Mouse (Mus musculus): ENCODE results near the gene Ctcf. TPM values are rescaled to one million over a fixed set of nuclear protein-coding genes. Genes with fewer than 3 reads are reported as not detected.

Gene Ctcf
- polyA plus RNA-seq, 1 experiment from 2014 or later = 75.8 TPM

DNA sequence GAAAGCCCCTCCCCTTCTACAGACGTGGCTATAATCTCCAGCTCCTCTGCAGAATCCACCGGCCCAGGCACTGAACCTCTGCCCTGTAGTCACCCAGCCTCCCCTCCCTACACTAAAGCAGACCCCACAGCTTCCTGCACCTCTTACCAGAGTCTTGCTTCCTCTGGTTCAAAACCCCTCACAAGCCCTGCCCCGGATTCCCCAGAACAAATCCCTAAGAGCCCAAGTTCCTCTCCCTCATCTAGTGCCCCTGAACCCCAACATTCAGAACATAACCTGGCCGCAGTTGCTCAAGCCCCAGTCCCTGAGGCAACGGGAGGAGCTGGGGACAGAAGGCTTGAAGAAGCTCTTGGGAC, 18.1 kb upstream of the Ctcf start:
- Histone ChIP-seq H3K36me3 (peaks cover 79% of the 10 kb centered on the region), H3K27ac (no peak overlapping the region), H3K9ac (no peak overlapping the region), H3K4me2 (no peak overlapping the region), H3K4me3 (replicated peaks) (no peak overlapping the region), H3K27me3 (peaks cover 11% of the 10 kb centered on the region), H3K4me1 (replicated peaks) (peaks cover 33% of the 10 kb centered on the region), H3K9me3 (replicated peaks) (no peaks in the 10 kb centered on the region)
- 86% methylated on average over 5 of the region's 5 CpGs for WGBS (ENCODE audit: insufficient replicate concordance)
- DNase-seq = no peak
- ATAC-seq (ENCODE audit: low read depth) = no peak

DNA sequence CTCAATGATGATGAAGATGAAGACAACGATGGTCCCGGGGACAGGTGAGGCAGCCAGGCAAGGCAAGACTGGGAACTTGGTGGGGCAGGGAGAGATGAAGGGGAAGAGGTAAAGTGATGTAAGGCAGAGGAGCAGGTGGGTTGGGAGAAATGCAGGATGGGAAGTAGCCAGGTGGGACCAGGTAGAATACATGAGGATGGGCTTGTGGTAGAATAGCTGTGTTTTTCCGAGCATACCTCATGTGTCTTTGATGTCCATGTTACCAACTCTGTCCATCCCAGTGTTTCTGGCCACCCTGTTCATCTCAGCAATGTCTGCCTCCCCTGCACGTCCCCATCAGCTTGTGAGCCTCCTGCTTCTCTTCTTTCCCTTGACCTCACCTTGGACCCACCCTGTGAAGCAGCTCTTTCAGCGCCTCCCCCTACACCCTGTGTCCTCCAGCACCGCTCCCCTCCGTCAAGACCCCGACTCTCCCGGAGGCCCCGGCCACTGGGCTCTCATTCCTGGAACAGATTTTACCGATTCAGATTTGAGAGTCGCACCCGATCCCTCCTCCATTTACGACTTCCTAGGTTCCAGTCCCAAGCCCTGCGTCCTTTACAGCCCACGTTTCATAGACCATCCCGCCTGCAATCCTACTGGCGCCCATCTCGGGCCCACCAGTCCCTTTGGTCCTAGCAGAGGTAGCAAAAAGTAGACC, 17.3 kb upstream of the Ctcf start:
- ATAC-seq (ENCODE audit: low read depth) = no peak
- peaks cover 32% of the 10 kb centered on the region for H3K4me1 ChIP-seq (replicated peaks)
- H3K27me3 ChIP-seq = peaks cover 6% of the 10 kb centered on the region
- peaks cover 79% of the 10 kb centered on the region for H3K36me3 ChIP-seq
- 86% methylated on average over 19 of the region's 19 CpGs for WGBS (ENCODE audit: insufficient replicate concordance)
- H3K4me3 ChIP-seq (replicated peaks) = no peak overlapping the region
- H3K27ac ChIP-seq = no peak overlapping the region
- H3K9me3 ChIP-seq (replicated peaks) = no peaks in the 10 kb centered on the region
- H3K4me2 ChIP-seq = no peak overlapping the region
- H3K9ac ChIP-seq = no peak overlapping the region
- no peak for DNase-seq

DNA sequence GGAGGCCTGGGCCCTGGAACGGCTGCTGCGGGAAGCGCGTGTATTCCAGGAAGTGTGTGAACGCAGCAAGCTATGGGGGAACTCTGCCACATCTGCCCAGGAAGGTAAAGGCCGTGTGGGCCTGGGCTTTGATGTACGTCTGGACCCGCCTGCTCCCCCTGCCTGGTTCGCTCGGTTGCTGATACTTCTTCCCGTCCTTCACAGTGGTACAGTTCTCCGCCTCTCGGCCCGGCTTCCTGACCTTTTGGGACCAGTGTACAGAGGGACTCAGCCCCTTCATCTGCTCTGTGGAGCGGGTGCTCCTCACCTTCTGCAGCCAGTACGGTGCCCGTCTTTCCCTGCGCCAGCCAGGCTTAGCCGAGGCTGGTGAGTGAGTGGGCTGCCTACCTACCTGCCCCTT, 16.2 kb upstream of the Ctcf start:
- H3K4me3 ChIP-seq (replicated peaks) = no peak overlapping the region
- H3K4me2 ChIP-seq = no peak overlapping the region
- no peaks in the 10 kb centered on the region for H3K27me3 ChIP-seq
- H3K9ac ChIP-seq = peak overlapping the region; percentile 17; the same call in 1 of the 2 replicates
- H3K9me3 ChIP-seq (replicated peaks) = no peaks in the 10 kb centered on the region
- peaks cover 73% of the 10 kb centered on the region for H3K36me3 ChIP-seq
- ATAC-seq (ENCODE audit: low read depth) (no peak), DNase-seq (no peak)
- WGBS (ENCODE audit: insufficient replicate concordance) = 81% methylated on average over 19 of the region's 19 CpGs
- no peak overlapping the region for H3K27ac ChIP-seq
- H3K4me1 ChIP-seq (replicated peaks) = peaks cover 21% of the 10 kb centered on the region

DNA sequence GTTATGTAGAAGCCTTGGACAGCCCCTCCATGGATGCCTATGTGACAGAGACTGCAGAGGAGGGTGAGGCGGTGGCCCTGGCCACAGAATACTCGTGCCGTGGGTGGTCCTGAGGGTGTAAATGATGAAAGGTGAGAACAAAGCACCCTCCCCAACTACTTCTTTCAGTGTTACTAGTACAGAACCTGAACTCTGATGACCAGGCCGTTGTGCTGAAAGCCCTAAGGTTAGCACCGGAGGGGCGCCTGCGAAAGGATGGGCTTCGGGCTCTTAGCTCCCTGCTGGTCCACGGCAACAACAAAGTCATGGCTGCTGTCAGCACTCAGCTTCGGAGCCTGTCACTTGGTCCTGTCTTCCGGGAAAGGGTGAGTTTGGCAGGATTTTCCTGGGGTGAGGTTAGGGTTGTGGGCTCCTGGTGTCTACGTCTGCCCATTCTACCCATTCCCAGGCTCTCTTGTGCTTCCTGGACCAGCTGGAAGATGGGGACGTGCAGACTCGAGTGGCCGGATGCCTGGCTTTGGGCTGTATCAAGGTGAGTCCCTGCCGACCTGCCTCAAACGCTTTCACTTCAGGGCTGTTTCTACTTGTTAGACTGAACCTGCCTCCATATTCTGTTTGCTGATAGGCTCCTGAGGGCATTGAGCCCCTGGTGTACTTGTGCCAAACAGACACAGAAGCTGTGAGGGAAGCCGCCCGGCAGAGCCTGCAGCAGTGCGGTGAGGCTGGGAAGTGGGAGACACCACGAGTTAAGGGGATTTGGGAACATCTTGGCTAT, 15.2 kb upstream of the Ctcf start:
- H3K36me3 ChIP-seq = peaks cover 64% of the 10 kb centered on the region
- DNase-seq (no peak), ATAC-seq (ENCODE audit: low read depth) (no peak)
- no peak overlapping the region for H3K9ac ChIP-seq
- no peaks in the 10 kb centered on the region for H3K27me3 ChIP-seq
- H3K4me2 ChIP-seq = no peak overlapping the region
- no peaks in the 10 kb centered on the region for H3K9me3 ChIP-seq (replicated peaks)
- peaks cover 21% of the 10 kb centered on the region for H3K4me1 ChIP-seq (replicated peaks)
- 81% methylated on average over 21 of the region's 21 CpGs for WGBS (ENCODE audit: insufficient replicate concordance)
- no peak overlapping the region for H3K4me3 ChIP-seq (replicated peaks)
- H3K27ac ChIP-seq = no peak overlapping the region

DNA sequence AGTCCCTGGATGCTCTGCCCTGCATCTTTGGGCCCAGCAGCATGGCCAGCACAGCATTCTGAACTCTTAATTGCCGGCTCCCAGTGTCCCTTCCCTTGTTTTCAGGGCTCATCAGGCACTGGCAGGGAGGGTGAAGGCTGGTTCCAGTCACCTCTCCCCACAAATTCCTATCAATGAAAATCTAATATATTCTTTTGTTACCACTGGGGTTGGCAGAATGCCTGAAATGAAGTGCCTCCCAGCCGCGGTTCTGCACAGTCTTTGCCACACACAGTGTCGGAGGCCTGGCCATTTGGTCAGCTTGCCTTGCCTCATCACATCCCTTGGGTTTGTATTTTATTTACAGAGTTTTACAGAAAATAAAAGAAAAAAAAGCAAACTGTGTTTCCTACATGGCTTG, 14.5 kb upstream of the Ctcf start:
- Histone ChIP-seq H3K36me3 (peaks cover 58% of the 10 kb centered on the region), H3K27ac (no peak overlapping the region), H3K9me3 (replicated peaks) (no peaks in the 10 kb centered on the region), H3K27me3 (no peaks in the 10 kb centered on the region), H3K4me3 (replicated peaks) (no peak overlapping the region), H3K4me2 (no peak overlapping the region), H3K9ac (no peak overlapping the region), H3K4me1 (replicated peaks) (peaks cover 21% of the 10 kb centered on the region)
- ATAC-seq (ENCODE audit: low read depth) (no peak), DNase-seq (no peak)
- 76% methylated on average over 4 of the region's 4 CpGs for WGBS (ENCODE audit: insufficient replicate concordance)

DNA sequence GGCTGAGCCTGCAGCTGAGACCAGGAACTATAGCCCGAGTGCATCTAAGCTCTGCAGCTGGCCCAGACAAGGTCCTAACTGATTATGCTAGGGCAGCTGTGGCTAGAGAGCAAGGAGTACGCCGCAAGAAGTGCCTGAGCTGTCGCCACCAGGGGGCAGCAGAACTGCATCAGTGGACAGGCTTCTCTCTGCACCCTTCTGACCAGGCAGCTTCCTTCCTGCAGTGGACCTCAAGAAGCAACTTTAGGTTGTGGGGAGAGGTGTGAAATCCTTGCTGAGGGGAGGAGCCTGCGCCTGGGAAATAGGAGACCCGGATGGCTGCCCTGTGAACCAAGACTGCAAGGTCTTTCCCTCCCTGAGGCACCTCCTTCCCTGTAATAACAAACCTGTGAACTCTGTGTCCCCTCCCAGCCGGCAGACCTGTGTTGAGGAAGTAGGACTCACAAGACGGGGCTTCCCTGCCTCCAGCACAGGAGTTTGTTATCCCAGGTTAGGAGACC, 13.9 kb upstream of the Ctcf start:
- H3K36me3 ChIP-seq = peaks cover 51% of the 10 kb centered on the region
- no peak overlapping the region for H3K4me2 ChIP-seq

DNA sequence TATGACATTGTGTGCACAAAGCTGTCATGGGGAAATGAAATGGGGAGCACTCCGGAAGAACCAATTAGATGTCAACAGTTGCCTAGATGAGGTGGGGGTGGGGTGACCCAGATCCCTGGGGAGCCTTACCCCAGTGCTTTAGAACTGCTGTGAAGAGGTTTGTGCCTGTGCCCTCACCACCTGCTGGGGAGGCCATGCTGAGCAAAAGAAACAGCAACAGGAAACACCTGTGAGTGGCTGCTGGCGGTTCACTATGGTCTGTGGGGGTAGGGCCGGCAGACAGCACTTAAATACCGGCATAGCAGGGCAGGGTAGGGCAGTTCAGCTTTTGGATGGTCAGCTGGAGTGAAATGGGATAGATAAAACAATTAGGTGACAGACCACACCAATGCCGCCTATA, 13.2 kb upstream of the Ctcf start:
- Histone ChIP-seq H3K9ac (no peak overlapping the region; the same call in 1 of the 2 replicates), H3K4me2 (no peak overlapping the region), H3K36me3 (peaks cover 45% of the 10 kb centered on the region), H3K9me3 (replicated peaks) (no peaks in the 10 kb centered on the region), H3K4me1 (replicated peaks) (peaks cover 21% of the 10 kb centered on the region), H3K4me3 (replicated peaks) (no peak overlapping the region), H3K27me3 (no peaks in the 10 kb centered on the region), H3K27ac (no peak overlapping the region)
- no peak for DNase-seq
- WGBS (ENCODE audit: insufficient replicate concordance) = 37% methylated on average over 5 of the region's 5 CpGs
- ATAC-seq (ENCODE audit: low read depth) = no peak

More for the DNA sequence above, 13.9 kb upstream of the Ctcf start:
- 6% methylated on average over 8 of the region's 8 CpGs for WGBS (ENCODE audit: insufficient replicate concordance)
- Histone ChIP-seq H3K27ac (no peak overlapping the region), H3K4me1 (replicated peaks) (peaks cover 21% of the 10 kb centered on the region), H3K27me3 (no peaks in the 10 kb centered on the region), H3K9me3 (replicated peaks) (no peaks in the 10 kb centered on the region), H3K9ac (no peak overlapping the region), H3K4me3 (replicated peaks) (no peak overlapping the region)
- DNase-seq (peak; percentile 81), ATAC-seq (ENCODE audit: low read depth) (peak; percentile 85)

DNA sequence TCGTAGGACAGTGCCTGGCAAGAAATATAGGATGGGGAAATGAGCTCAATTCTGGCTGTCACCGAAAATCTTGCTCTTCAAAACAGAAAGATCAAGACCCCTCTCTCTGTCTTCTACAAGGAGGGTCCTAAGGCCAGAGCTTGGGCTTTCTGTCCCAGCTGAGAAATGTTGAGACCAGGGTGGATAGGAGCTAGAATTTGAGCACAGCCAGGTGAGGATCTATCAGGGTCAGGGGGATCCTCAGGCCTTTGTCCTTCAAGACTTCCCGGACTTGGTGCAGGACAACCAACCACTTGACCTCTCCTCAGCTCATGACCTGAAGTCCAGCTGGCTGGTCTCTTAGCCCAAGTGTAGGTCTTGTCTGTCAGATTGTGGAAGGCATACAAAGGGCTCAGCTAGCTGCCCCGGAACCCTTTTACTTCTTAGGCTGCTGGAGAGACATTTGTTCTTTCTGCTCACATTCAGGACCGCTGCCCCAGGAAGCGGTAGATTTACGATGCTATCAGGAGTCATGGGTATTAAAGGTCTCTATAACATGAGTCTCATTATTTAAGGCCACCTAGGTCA, 12.6 kb upstream of the Ctcf start:
- DNase-seq (no peak), ATAC-seq (ENCODE audit: low read depth) (no peak)
- no peak overlapping the region for H3K4me2 ChIP-seq
- H3K36me3 ChIP-seq = peaks cover 38% of the 10 kb centered on the region
- WGBS (ENCODE audit: insufficient replicate concordance) = 68% methylated on average over 7 of the region's 7 CpGs
- no peak overlapping the region for H3K4me3 ChIP-seq (replicated peaks)
- peaks cover 21% of the 10 kb centered on the region for H3K4me1 ChIP-seq (replicated peaks)
- H3K27me3 ChIP-seq = no peaks in the 10 kb centered on the region
- 0 out of 2 replicates have a peak overlapping the region, but pooled peaks have one; percentile 9 for H3K27ac ChIP-seq
- no peak overlapping the region for H3K9ac ChIP-seq
- no peaks in the 10 kb centered on the region for H3K9me3 ChIP-seq (replicated peaks)

DNA sequence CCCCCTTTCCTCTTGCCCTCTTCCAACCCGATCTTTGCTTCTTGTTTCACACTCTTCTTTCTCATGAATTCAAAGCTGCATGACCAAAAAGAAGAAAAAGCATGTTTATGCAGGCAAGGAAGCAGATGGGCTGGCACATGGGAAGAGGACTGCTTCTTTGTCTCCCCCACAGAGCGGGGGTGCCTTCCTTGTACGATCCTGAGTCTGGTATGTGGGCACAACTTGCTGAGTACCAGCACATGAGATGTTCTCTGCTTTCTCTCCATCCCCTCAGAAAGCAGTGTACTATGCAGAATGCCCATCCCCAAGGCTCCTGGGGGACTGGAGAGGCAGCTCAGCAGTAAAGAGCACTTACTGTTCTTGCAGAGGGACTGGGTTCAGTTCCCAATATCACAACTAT, 12.0 kb upstream of the Ctcf start:
- Histone ChIP-seq H3K36me3 (peaks cover 32% of the 10 kb centered on the region), H3K27me3 (no peaks in the 10 kb centered on the region), H3K27ac (no peak overlapping the region), H3K4me1 (replicated peaks) (peaks cover 21% of the 10 kb centered on the region), H3K9me3 (replicated peaks) (no peaks in the 10 kb centered on the region), H3K4me3 (replicated peaks) (no peak overlapping the region), H3K9ac (no peak overlapping the region), H3K4me2 (no peak overlapping the region)
- DNase-seq (no peak), ATAC-seq (ENCODE audit: low read depth) (no peak)
- 59% methylated on average over 3 of the region's 3 CpGs for WGBS (ENCODE audit: insufficient replicate concordance)

DNA sequence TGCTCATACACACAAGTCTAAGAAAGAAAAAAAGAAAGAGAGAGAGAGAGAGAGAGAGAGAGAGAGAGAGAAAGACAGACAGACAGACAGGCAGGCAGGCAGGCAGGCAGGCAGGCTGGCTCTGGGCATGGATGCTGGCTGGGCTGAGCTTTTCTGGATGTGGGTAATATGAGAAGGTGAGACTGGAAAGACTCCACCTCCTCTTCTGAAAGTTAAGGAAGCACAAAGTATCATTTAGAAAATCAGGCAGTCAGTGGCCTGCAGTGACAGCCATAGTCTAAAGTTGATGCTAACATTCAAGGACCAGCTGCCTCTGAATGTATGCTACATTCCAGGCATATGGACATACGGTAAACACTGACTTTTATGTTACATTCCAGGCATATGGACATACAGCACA, 11.5 kb upstream of the Ctcf start:
- Histone ChIP-seq H3K4me3 (replicated peaks) (no peak overlapping the region), H3K4me1 (replicated peaks) (peaks cover 21% of the 10 kb centered on the region), H3K9me3 (replicated peaks) (no peaks in the 10 kb centered on the region), H3K9ac (no peak overlapping the region), H3K27me3 (no peaks in the 10 kb centered on the region), H3K4me2 (no peak overlapping the region), H3K27ac (no peak overlapping the region), H3K36me3 (peaks cover 28% of the 10 kb centered on the region)
- no peak for DNase-seq
- no peak for ATAC-seq (ENCODE audit: low read depth)
- WGBS (ENCODE audit: insufficient replicate concordance) = 80% methylated on average over 1 of the region's 1 CpGs

DNA sequence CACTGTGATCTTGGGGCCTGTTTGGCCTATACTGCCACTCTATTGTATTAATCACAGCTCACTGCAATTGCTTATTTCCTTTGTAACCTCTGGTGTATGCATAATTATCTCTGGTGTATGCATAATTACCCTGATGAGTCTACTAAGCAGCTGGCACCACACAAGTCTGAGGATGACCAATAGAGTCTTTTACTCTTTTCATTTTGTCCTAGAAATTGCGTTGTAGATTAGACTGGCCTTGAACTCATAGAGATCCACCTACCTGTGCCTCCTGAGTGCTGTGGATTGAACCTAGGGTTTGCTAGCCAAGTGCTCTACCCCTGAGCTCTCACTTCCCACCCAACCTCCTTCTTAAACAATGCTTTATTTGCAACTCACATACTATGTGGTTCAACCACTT, 10.3 kb upstream of the Ctcf start:
- peaks cover 21% of the 10 kb centered on the region for H3K4me1 ChIP-seq (replicated peaks)
- H3K36me3 ChIP-seq = peaks cover 15% of the 10 kb centered on the region
- no peaks in the 10 kb centered on the region for H3K9me3 ChIP-seq (replicated peaks)
- H3K27me3 ChIP-seq = no peaks in the 10 kb centered on the region
- no peak overlapping the region for H3K9ac ChIP-seq
- H3K27ac ChIP-seq = no peak overlapping the region
- DNase-seq = no peak
- WGBS (ENCODE audit: insufficient replicate concordance) = 81% methylated on average over 1 of the region's 1 CpGs
- no peak overlapping the region for H3K4me3 ChIP-seq (replicated peaks)
- H3K4me2 ChIP-seq = no peak overlapping the region
- no peak for ATAC-seq (ENCODE audit: low read depth)

Measured in liver, embryonic 13.5 days (tissue).